Mouse (Mus musculus) heart, embryonic 12.5 days (tissue): Measurements from ENCODE around the gene Abcg8. TPM values are rescaled to one million over a fixed set of nuclear protein-coding genes. Genes with fewer than 3 reads are reported as not detected.

Experiments
- ATAC-seq: fragments of 200-750 bp; cut with Nextera tagmentation; 2 replicates; pipeline ENCODE4 v1.8.0; 2017; ENCODE audit warnings: moderate TSS enrichment, moderate library complexity; ENCODE audit not compliant: insufficient number of reproducible peaks, low FRiP score
- H3K27ac ChIP-seq: fragments of 300-500 bp; sonication (generic); 2 replicates; pipeline ENCODE4 v1.5.1; 2016; ENCODE audit warnings: mild to moderate bottlenecking, moderate library complexity; ENCODE audit not compliant: poor library complexity, severe bottlenecking
- H3K27me3 ChIP-seq: fragments of 300-500 bp; sonication (generic); replicated peaks from 2 replicates; pipeline ENCODE4 v1.6.1; 2016; ENCODE audit warnings: mild to moderate bottlenecking, moderate library complexity
- H3K36me3 ChIP-seq: fragments of 300-500 bp; sonication (generic); 2 replicates; pipeline ENCODE4 v1.6.1; 2016; ENCODE audit warnings: mild to moderate bottlenecking, moderate library complexity
- H3K4me1 ChIP-seq: fragments of 300-500 bp; sonication (generic); replicated peaks from 2 replicates; pipeline ENCODE4 v1.6.1; 2016; ENCODE audit warnings: mild to moderate bottlenecking
- H3K4me2 ChIP-seq: fragments of 300-500 bp; sonication (generic); 2 replicates; pipeline ENCODE4 v1.6.1; 2016; ENCODE audit warnings: mild to moderate bottlenecking, moderate library complexity
- H3K4me3 ChIP-seq: fragments of 300-500 bp; sonication (generic); 2 replicates; pipeline ENCODE4 v1.5.1; 2016; ENCODE audit warnings: mild to moderate bottlenecking
- H3K9ac ChIP-seq: fragments of 300-500 bp; sonication (generic); 2 replicates; pipeline ENCODE4 v1.6.1; 2016; ENCODE audit warnings: mild to moderate bottlenecking, moderate library complexity
- H3K9me3 ChIP-seq: fragments of 300-500 bp; sonication (generic); replicated peaks from 2 replicates; pipeline ENCODE4 v1.6.1; 2016; ENCODE audit warnings: mild to moderate bottlenecking, moderate library complexity
- WGBS: fragments of 180-500 bp; shearing (Covaris S2); methylation state at CpG from one replicate; pipeline ENCODE4 v1.1.7; 2016; 5-methylcytosine and 5-hydroxymethylcytosine counted together
- polyA plus RNA-seq: library from polyadenylated mRNA; unstranded; fragments of >200 nt; fragmentation: Nextera tagmentation; extraction: Ambion mirVana; gene quantifications from 2 replicates; pipeline ENCODE4 v1.2.1, GENCODE M21; 2016

Gene Abcg8
- polyA plus RNA-seq, 1 experiment from 2014 or later: not detected

GRCm38 (mm10) chr17:84682734-84683717, 6.9 kb downstream of the Abcg8 start, which contains the start of gene Abcg5:
Gene Abcg5, minus strand, starts transcription at chr17:84683011.
- 61% methylated on average over 18 of the region's 18 CpGs for WGBS
- H3K9ac ChIP-seq: no peak within 1 kb of the TSS
- no peak within 1 kb of the TSS for H3K27ac ChIP-seq
- no peak within 1 kb of the TSS for H3K4me2 ChIP-seq
- ATAC-seq: no peak
- H3K4me1 ChIP-seq: peaks cover 24% of the 10 kb centered on the region
- H3K4me3 ChIP-seq: no peak within 1 kb of the TSS
- no peaks in the 10 kb centered on the region for H3K36me3 ChIP-seq
- no peaks in the 10 kb centered on the region for H3K27me3 ChIP-seq
- no peaks in the 10 kb centered on the region for H3K9me3 ChIP-seq

- no peak overlapping the region for H3K27ac ChIP-seq
- no peak for ATAC-seq
- no peak overlapping the region for H3K4me3 ChIP-seq
- H3K36me3 ChIP-seq: no peaks in the 10 kb centered on the region
- 40% methylated on average over 6 of the region's 6 CpGs for WGBS
- H3K9ac ChIP-seq: no peak overlapping the region
- H3K4me2 ChIP-seq: no peak overlapping the region
- peaks cover 24% of the 10 kb centered on the region for H3K4me1 ChIP-seq
- H3K9me3 ChIP-seq: no peaks in the 10 kb centered on the region
- H3K27me3 ChIP-seq: 0 out of 2 replicates have a peak, but pooled peaks cover 4% of the 10 kb centered on the region
Observed at GRCm38 (mm10) chr17:84684284-84684683, 8.2 kb downstream of the Abcg8 start.

- ATAC-seq: no peak
- Histone ChIP-seq H3K27me3 (0 out of 2 replicates have a peak, but pooled peaks cover 4% of the 10 kb centered on the region), H3K9me3 (no peaks in the 10 kb centered on the region), H3K36me3 (no peaks in the 10 kb centered on the region), H3K9ac (no peak overlapping the region), H3K4me1 (peaks cover 24% of the 10 kb centered on the region), H3K4me3 (no peak overlapping the region), H3K27ac (no peak overlapping the region), H3K4me2 (no peak overlapping the region)
- 64% methylated on average over 4 of the region's 4 CpGs for WGBS
Observed at GRCm38 (mm10) chr17:84685286-84685685, 9.2 kb downstream of the Abcg8 start.

- ATAC-seq: no peak
- Histone ChIP-seq H3K27ac (no peak overlapping the region), H3K4me1 (peaks cover 25% of the 10 kb centered on the region), H3K4me3 (no peak overlapping the region), H3K36me3 (no peaks in the 10 kb centered on the region), H3K9ac (no peak overlapping the region), H3K27me3 (peaks cover 20% of the 10 kb centered on the region), H3K4me2 (no peak overlapping the region), H3K9me3 (no peaks in the 10 kb centered on the region)
- WGBS: 78% methylated on average over 5 of the region's 5 CpGs
Observed at GRCm38 (mm10) chr17:84687994-84688393, 11.9 kb downstream of the Abcg8 start.

GRCm38 (mm10) chr17:84688834-84689233, 12.7 kb downstream of the Abcg8 start:
- peaks cover 23% of the 10 kb centered on the region for H3K4me1 ChIP-seq
- WGBS: 81% methylated on average over 11 of the region's 11 CpGs
- H3K4me2 ChIP-seq: no peak overlapping the region
- no peak for ATAC-seq
- H3K27me3 ChIP-seq: peaks cover 26% of the 10 kb centered on the region
- no peak overlapping the region for H3K9ac ChIP-seq
- H3K9me3 ChIP-seq: no peaks in the 10 kb centered on the region
- H3K4me3 ChIP-seq: no peak overlapping the region
- H3K36me3 ChIP-seq: no peaks in the 10 kb centered on the region
- no peak overlapping the region for H3K27ac ChIP-seq

GRCm38 (mm10) chr17:84689316-84689715, 13.2 kb downstream of the Abcg8 start:
- H3K4me3 ChIP-seq: no peak overlapping the region
- peaks cover 18% of the 10 kb centered on the region for H3K4me1 ChIP-seq
- peaks cover 31% of the 10 kb centered on the region for H3K27me3 ChIP-seq
- no peaks in the 10 kb centered on the region for H3K36me3 ChIP-seq
- H3K4me2 ChIP-seq: no peak overlapping the region
- ATAC-seq: no peak
- 86% methylated on average over 5 of the region's 5 CpGs for WGBS
- H3K9me3 ChIP-seq: no peaks in the 10 kb centered on the region
- no peak overlapping the region for H3K27ac ChIP-seq
- no peak overlapping the region for H3K9ac ChIP-seq

- WGBS: 85% methylated on average over 5 of the region's 5 CpGs
- Histone ChIP-seq H3K4me3 (no peak overlapping the region), H3K4me1 (peaks cover 10% of the 10 kb centered on the region), H3K27me3 (peaks cover 39% of the 10 kb centered on the region), H3K4me2 (no peak overlapping the region), H3K9ac (no peak overlapping the region), H3K27ac (no peak overlapping the region), H3K36me3 (no peaks in the 10 kb centered on the region), H3K9me3 (no peaks in the 10 kb centered on the region)
- ATAC-seq: no peak
Observed at GRCm38 (mm10) chr17:84690111-84690510, 14.0 kb downstream of the Abcg8 start.

- Histone ChIP-seq H3K4me1 (peaks cover 9% of the 10 kb centered on the region; the same call in 1 of the 2 replicates), H3K27me3 (peaks cover 53% of the 10 kb centered on the region), H3K9ac (no peak overlapping the region), H3K9me3 (no peaks in the 10 kb centered on the region), H3K4me3 (no peak overlapping the region), H3K27ac (no peak overlapping the region), H3K36me3 (no peaks in the 10 kb centered on the region), H3K4me2 (no peak overlapping the region)
- WGBS: 56% methylated on average over 2 of the region's 2 CpGs
- no peak for ATAC-seq
Observed at GRCm38 (mm10) chr17:84693741-84694140, 17.6 kb downstream of the Abcg8 start.

GRCm38 (mm10) chr17:84696537-84696936, 20.4 kb downstream of the Abcg8 start:
- 70% methylated on average over 6 of the region's 6 CpGs for WGBS
- Histone ChIP-seq H3K4me1 (peaks cover 9% of the 10 kb centered on the region; the same call in 1 of the 2 replicates), H3K9me3 (no peaks in the 10 kb centered on the region), H3K27me3 (peaks cover 50% of the 10 kb centered on the region), H3K4me2 (no peak overlapping the region), H3K27ac (no peak overlapping the region), H3K9ac (no peak overlapping the region), H3K4me3 (no peak overlapping the region), H3K36me3 (no peaks in the 10 kb centered on the region)
- no peak for ATAC-seq

GRCm38 (mm10) chr17:84698727-84699126, 22.6 kb downstream of the Abcg8 start:
- peaks cover 5% of the 10 kb centered on the region; the same call in 1 of the 2 replicates for H3K36me3 ChIP-seq
- no peak overlapping the region for H3K4me2 ChIP-seq
- 26% methylated on average over 5 of the region's 5 CpGs for WGBS
- no peak overlapping the region for H3K27ac ChIP-seq
- H3K9ac ChIP-seq: no peak overlapping the region
- no peaks in the 10 kb centered on the region for H3K4me1 ChIP-seq
- peaks cover 32% of the 10 kb centered on the region for H3K27me3 ChIP-seq
- ATAC-seq: no peak
- H3K9me3 ChIP-seq: no peaks in the 10 kb centered on the region
- no peak overlapping the region for H3K4me3 ChIP-seq

GRCm38 (mm10) chr17:84707407-84707806, 31.3 kb downstream of the Abcg8 start:
- WGBS: 63% methylated on average over 4 of the region's 4 CpGs
- ATAC-seq: no peak
- Histone ChIP-seq H3K36me3 (peaks cover 58% of the 10 kb centered on the region), H3K27me3 (no peaks in the 10 kb centered on the region), H3K9me3 (no peaks in the 10 kb centered on the region), H3K9ac (no peak overlapping the region), H3K4me3 (no peak overlapping the region), H3K4me1 (no peaks in the 10 kb centered on the region), H3K4me2 (no peak overlapping the region), H3K27ac (no peak overlapping the region)
